Comparison of ENCODE assay signal across 28 mouse cellular contexts in genomic region chr14:23688513-23688912, GRCm38 (mm10).
DNase-seq lines count a peak whose midpoint lies in the region; ATAC-seq and TF ChIP-seq lines count a peak whose summit lies in the region.
"Had no signal": no experiment of that assay in that cellular context is flagged by ENCODE, and none has a peak within 500 bp of the region (broad histone marks: within the 10 kb centered on the region; RNA-seq: fewer than 3 reads in every experiment).

No protein-coding gene starts in this region.

- H3K27me3 ChIP-seq in kidney, postnatal 0 days (ENCODE audit: insufficient read depth, low read length) = no peaks in the 10 kb centered on the region
- H3K27me3 ChIP-seq in limb, embryonic 14.5 days (ENCODE audit: control insufficient read depth, insufficient read depth, low read length) = no peaks in the 10 kb centered on the region
- H3K27me3 ChIP-seq in limb, embryonic 10.5 days (ENCODE audit: low read depth, poor library complexity, severe bottlenecking) = no peaks in the 10 kb centered on the region
- H3K27me3 ChIP-seq: embryonic facial prominence, embryonic 13.5 days had no signal

- TF ChIP-seq POLR2A in limb, embryonic 14.5 days (IDR thresholded peaks at IDR 0.05; ENCODE audit: borderline replicate concordance, extremely low read depth, insufficient read depth, insufficient read length) = no peak

- no peak overlapping the region for H3K27ac ChIP-seq in kidney, postnatal 0 days
- no peak overlapping the region for H3K27ac ChIP-seq in limb, embryonic 14.5 days (replicated peaks; ENCODE audit: low read depth, low read length)
- no peak overlapping the region for H3K27ac ChIP-seq in limb, embryonic 10.5 days
- H3K27ac ChIP-seq: embryonic facial prominence, embryonic 13.5 days; heart, adult 2 months; heart, embryonic 10.5 days; heart, embryonic 13.5 days; hindbrain, embryonic 14.5 days; hindbrain, postnatal 0 days had no signal

- no peak overlapping the region for H3K4me2 ChIP-seq in kidney, postnatal 0 days (ENCODE audit: low read length)
- H3K4me2 ChIP-seq in limb, embryonic 14.5 days (replicated peaks; ENCODE audit: low read depth, low read length, severe bottlenecking) = no peak overlapping the region
- H3K4me2 ChIP-seq: embryonic facial prominence, embryonic 13.5 days; heart, embryonic 13.5 days; hindbrain, embryonic 14.5 days had no signal

- TF ChIP-seq CTCF in kidney, postnatal 0 days (IDR thresholded peaks at IDR 0.05; ENCODE audit: low read depth) = no peak

- 33% methylated on average over 3 of the region's 3 CpGs for WGBS in kidney, postnatal 0 days
- WGBS in limb, embryonic 14.5 days = 44% methylated on average over 3 of the region's 3 CpGs
- 88% methylated on average over 3 of the region's 3 CpGs for WGBS in limb, embryonic 10.5 days

- no peaks in the 10 kb centered on the region for H3K36me3 ChIP-seq in kidney, postnatal 0 days (ENCODE audit: insufficient read depth, low read length)
- no peaks in the 10 kb centered on the region for H3K36me3 ChIP-seq in limb, embryonic 14.5 days (ENCODE audit: control insufficient read depth, insufficient read depth, low read length)
- H3K36me3 ChIP-seq in limb, embryonic 10.5 days = no peaks in the 10 kb centered on the region
- H3K36me3 ChIP-seq: embryonic facial prominence, embryonic 13.5 days; heart, embryonic 10.5 days; heart, embryonic 13.5 days had no signal

- H3K4me1 ChIP-seq in kidney, postnatal 0 days (replicated peaks; ENCODE audit: insufficient read depth, low read length) = no peaks in the 10 kb centered on the region
- H3K4me1 ChIP-seq in limb, embryonic 14.5 days (ENCODE audit: control insufficient read depth, insufficient read depth, low read length) = peaks cover 15% of the 10 kb centered on the region; the same call in 1 of the 2 replicates
- peaks cover 8% of the 10 kb centered on the region; the same call in 1 of the 2 replicates for H3K4me1 ChIP-seq in limb, embryonic 10.5 days
- H3K4me1 ChIP-seq: heart, embryonic 10.5 days had no signal

- H3K4me3 ChIP-seq in kidney, postnatal 0 days (replicated peaks; ENCODE audit: low read depth, low read length) = no peak overlapping the region
- H3K4me3 ChIP-seq in limb, embryonic 14.5 days (replicated peaks; ENCODE audit: low read length) = no peak overlapping the region
- H3K4me3 ChIP-seq in limb, embryonic 10.5 days = no peak overlapping the region
- H3K4me3 ChIP-seq: embryonic facial prominence, embryonic 13.5 days; heart, adult 2 months; heart, embryonic 10.5 days; heart, embryonic 13.5 days had no signal

- no peaks in the 10 kb centered on the region for H3K9me3 ChIP-seq in kidney, postnatal 0 days (replicated peaks; ENCODE audit: low read length)
- no peaks in the 10 kb centered on the region for H3K9me3 ChIP-seq in limb, embryonic 14.5 days (ENCODE audit: control insufficient read depth, low read length)
- H3K9me3 ChIP-seq in limb, embryonic 10.5 days (replicated peaks) = no peaks in the 10 kb centered on the region
- H3K9me3 ChIP-seq: embryonic facial prominence, embryonic 13.5 days; heart, embryonic 10.5 days; heart, embryonic 13.5 days had no signal

- no peak overlapping the region for H3K9ac ChIP-seq in kidney, postnatal 0 days (ENCODE audit: low read depth, low read length)
- H3K9ac ChIP-seq in limb, embryonic 14.5 days (ENCODE audit: low read depth, low read length, severe bottlenecking) = no peak overlapping the region
- H3K9ac ChIP-seq: embryonic facial prominence, embryonic 13.5 days; forebrain, postnatal 0 days; heart, embryonic 13.5 days; hindbrain, embryonic 14.5 days had no signal

- ATAC-seq in kidney, postnatal 0 days (replicated peaks; ENCODE audit: low FRiP score, low read depth) = no peak
- no peak for ATAC-seq in limb, embryonic 14.5 days (ENCODE audit: low FRiP score, low read depth)
- ATAC-seq: activated CD4-positive, CD25-positive, alpha-beta regulatory T cell, adult 4 months; CD4-positive, CD25-positive, alpha-beta regulatory T cell, adult 4 months; forebrain, embryonic 14.5 days; forebrain, postnatal 0 days; hindbrain, postnatal 0 days; inflammation-experienced regulatory T-cells, adult 6 months had no signal

- DNase-seq in kidney, postnatal 0 days (ENCODE audit: low spot score) = peak; percentile 11
- no peak for DNase-seq in kidney, adult 11 months
- DNase-seq in limb, embryonic 14.5 days (ENCODE audit: low spot score) = peak; percentile 32
- DNase-seq in limb, embryonic 10.5 days (ENCODE audit: low spot score) = no peak
- DNase-seq in NIH3T3 (ENCODE audit: low read depth) = peak; percentile 28
- DNase-seq in brain, adult 2 months (ENCODE audit: low read depth, low spot score) = peak; percentile 62
- DNase-seq in adrenal gland, postnatal 10 days = no peak
- DNase-seq: adrenal gland, adult 8-10 months; adrenal gland, postnatal 36 days; cerebellum, adult 11 months; cerebellum, adult 2 months; cerebellum, adult 9-11 months; cerebellum, postnatal 25 days; forebrain, postnatal 0 days; gastrocnemius, postnatal 10 days; gastrocnemius, postnatal 36 days; heart, adult 2 months; heart, postnatal 14 days; heart, postnatal 4 days had no signal

Comparison
In these comparisons a context has a peak if more than half of its experiments do, and no peak if none do; other contexts are left out.
1. DNase-seq: peak in kidney, postnatal 0 days (single experiment), limb, embryonic 14.5 days (single experiment), NIH3T3 (single experiment) and brain, adult 2 months (single experiment); none in kidney, adult 11 months (single experiment), limb, embryonic 10.5 days (single experiment) and adrenal gland, postnatal 10 days (single experiment).